Mouse (Mus musculus): ENCODE measurements at regions not wholly inside any gene's neighbourhood (a gene's known extent, or its start where the extent isn't known, plus 50 kb on each side); places are given as distances from the start of the nearest gene placed in this dataset.
A peak's percentile ranks its signal among the peaks of the same experiment; 100 is the strongest.
"Not testable (repeated sequence)": the region's sequence is repeated elsewhere in the genome, so short reads cannot be mapped to it uniquely, and the experiment has no call there.

GRCm38 (mm10) chr17:17197229-17197628 is 76.0 kb downstream of the Zfp97 start:
- ATAC-seq (replicated peaks); H3K27ac ChIP-seq; H3K36me3 ChIP-seq (replicated peaks); H3K4me2 ChIP-seq; H3K9ac ChIP-seq; H3K4me3 ChIP-seq; H3K27me3 ChIP-seq (replicated peaks); H3K4me1 ChIP-seq: not testable (repeated sequence)
- H3K9me3 ChIP-seq: peaks cover 31% of the 10 kb centered on the region
- 90% methylated on average over 2 of the region's 2 CpGs for WGBS

- Histone ChIP-seq H3K4me2 (no peak overlapping the region), H3K27me3 (replicated peaks) (no peaks in the 10 kb centered on the region), H3K9me3 (no peaks in the 10 kb centered on the region), H3K36me3 (replicated peaks) (no peaks in the 10 kb centered on the region), H3K27ac (no peak overlapping the region), H3K4me3 (no peak overlapping the region), H3K4me1 (no peaks in the 10 kb centered on the region), H3K9ac (no peak overlapping the region)
- WGBS: 47% methylated on average over 2 of the region's 2 CpGs
- ATAC-seq (replicated peaks): no peak
Measured at GRCm38 (mm10) chr17:17229069-17229468, 107.9 kb downstream of the Zfp97 start.

GRCm38 (mm10) chr17:17234329-17235185 is 113.3 kb downstream of the Zfp97 start:
- not testable (repeated sequence) for H3K9me3 ChIP-seq; H3K4me1 ChIP-seq; H3K27me3 ChIP-seq (replicated peaks); H3K36me3 ChIP-seq (replicated peaks)
- ATAC-seq (replicated peaks): peak; percentile 100
- H3K4me2 ChIP-seq: peak overlapping the region; percentile 55
- peak overlapping the region; percentile 52 for H3K9ac ChIP-seq
- H3K4me3 ChIP-seq: peak overlapping the region; percentile 42
- WGBS: under 1% methylated on average over 22 of the region's 22 CpGs
- H3K27ac ChIP-seq: peak overlapping the region; percentile 69

GRCm38 (mm10) chr17:17235186-17235482 is 113.9 kb downstream of the Zfp97 start:
- Histone ChIP-seq H3K4me3 (peak overlapping the region; percentile 42), H3K27ac (peak overlapping the region; percentile 69), H3K9ac (peak overlapping the region; percentile 52), H3K4me2 (peak overlapping the region; percentile 55)
- H3K36me3 ChIP-seq (replicated peaks); H3K27me3 ChIP-seq (replicated peaks); H3K4me1 ChIP-seq; H3K9me3 ChIP-seq: not testable (repeated sequence)
- 1% methylated on average over 5 of the region's 5 CpGs for WGBS
- peak; percentile 16; the same call in 1 of the 2 replicates for ATAC-seq (replicated peaks)
